Mouse (Mus musculus) frontal cortex, adult (tissue): ENCODE measurements at regions not wholly inside any gene's neighbourhood (a gene's known extent, or its start where the extent isn't known, plus 50 kb on each side); places are given as distances from the start of the nearest gene placed in this dataset.

Experiments used
- ATAC-seq: cut with Nextera tagmentation; 2 replicates; pipeline ENCODE4 v1.9.2; 2017; ENCODE audit warnings: mild to moderate bottlenecking, moderate library complexity, mixed read lengths; ENCODE audit not compliant: low TSS enrichment

DNA sequence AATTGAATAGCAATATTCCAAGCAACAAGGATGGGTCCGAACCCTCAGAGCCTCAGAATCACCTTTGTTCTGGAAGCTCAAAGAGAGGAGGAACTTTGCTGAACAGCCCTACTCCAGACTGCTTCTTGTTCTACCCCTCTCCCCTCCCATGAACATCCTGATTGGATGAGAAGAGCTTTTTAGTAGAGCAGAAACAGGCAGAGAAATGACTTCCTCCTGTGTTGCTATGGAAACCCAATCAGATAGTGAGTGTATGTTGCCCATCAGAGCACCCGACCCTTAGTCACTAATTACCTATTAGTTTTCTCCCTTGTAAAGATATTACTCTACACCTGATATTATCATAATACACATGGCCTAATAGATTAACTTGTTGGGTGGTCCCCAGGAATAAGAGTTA, 469.4 kb upstream of the Rgma start:
- ATAC-seq = no peak

DNA sequence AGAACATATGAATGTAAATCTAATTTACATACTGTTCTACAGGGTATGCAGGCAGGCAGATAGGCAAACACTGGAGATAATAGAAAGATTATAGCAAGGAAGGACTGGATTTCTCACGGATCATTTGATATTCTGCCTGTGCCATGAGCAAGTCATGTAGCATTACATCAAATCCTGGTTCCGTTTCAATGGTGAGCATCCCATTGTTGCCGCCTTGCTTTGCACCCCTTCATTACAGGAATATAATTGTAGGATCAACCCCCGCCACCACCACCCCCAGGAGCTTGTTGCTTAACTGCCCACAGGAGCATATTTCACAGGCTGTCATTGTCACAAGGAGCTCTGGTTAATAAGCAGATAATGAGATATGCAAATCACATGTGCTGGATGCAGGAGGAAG, 468.8 kb upstream of the Rgma start:
- ATAC-seq = no peak

DNA sequence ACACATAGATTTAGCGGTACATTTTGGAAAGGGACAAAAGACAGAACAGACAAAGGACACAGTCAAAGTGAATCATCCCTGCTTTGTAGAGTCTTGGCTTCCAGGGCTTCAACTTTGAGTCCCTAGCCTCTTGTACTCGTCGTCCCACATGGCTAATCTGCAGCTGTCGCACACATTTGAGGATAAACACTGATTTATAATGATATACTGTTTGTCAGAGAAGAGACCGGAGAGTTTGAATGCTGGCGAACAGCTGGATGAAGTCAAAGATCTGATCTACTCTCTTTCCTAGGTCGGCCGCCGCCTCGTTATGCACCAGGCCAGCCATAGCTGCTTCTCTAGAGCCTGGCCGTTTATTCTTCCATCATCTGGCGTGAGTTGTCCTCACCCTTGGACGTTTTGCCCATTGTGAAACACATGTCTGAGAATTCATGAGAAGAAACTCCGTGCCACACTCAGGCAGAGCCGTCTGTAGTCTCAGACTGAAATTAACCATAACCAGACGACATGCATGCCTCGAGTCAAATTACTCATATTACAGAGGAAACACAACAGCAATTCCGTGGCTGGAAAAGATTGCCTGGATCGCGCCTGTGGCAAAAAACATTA, 448.4 kb upstream of the Rgma start:
- ATAC-seq = no peak

DNA sequence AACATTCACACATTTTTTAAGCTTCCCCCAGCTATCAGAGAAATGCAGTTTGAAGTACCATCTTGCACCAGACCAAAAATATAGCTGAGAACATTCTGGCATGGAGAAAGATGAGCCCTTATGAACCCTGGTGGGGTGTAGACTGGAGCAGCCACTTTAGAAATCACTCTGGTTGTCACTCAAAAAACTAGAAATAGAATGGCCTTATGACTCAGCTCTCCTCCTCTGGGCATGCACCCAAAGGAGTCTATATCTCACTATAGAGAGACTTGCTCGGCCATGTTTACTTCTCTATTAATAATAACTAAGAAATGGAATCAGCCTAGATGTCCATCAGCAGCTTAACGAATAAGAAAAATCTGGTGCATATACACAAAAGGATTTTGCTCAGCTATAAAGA, 436.5 kb upstream of the Rgma start:
- no peak for ATAC-seq

DNA sequence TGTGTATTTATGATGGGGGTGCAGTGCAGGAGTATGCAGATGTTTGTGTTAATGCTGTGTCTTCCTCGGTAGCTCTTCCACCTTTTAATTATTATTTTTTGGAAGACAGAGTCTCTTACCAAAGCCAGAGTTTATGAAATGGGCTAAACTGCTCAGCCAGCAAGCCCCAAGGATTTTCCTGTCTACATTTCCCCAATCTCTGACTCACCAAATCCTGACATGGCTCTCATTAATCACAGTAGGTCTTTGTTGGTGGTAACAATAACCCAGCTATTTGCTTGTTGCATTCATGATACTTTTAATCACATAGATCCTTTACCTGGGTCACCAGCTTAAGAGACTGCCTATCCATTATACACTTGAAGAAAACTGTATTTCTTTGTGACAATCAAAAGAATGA, 427.8 kb upstream of the Rgma start:
- ATAC-seq = no peak

DNA sequence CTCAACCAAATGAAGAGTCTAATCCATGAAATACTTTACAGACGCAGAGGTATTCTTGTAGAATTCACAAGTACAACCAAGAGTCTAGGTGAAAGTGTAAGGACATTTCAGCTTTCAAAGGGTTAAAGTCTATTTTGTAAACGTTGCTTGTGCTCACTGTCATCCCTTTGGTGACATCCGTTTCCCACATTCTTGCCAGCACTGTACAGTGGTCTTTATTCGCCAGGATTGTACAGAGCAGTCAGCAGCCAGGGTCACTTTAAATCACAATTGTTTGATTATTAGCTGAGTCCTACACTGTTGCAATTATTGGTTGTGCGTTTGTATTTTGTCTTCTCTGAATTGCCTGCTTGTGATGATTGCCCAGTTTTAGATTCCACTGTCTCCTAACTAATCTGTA, 427.3 kb upstream of the Rgma start:
- no peak for ATAC-seq

DNA sequence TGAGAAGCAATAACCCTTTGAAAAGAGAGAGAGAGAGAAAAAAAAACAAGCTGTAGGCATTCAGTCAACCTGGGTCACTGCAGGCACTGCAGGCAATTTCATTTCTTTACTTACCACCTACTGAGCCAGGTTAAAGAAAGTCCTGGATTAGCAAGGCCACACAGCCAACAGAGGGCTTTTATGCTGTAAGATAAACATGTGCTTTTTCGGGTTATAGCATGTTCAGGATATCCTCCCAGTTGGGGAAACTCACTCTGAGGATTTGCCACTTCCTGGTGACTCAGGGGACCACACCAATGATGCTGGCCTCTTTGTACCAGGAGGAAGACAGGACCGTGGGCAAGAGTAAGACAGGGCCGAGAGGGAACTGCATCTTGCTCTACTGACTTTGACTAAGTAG, 426.6 kb upstream of the Rgma start:
- ATAC-seq = no peak

DNA sequence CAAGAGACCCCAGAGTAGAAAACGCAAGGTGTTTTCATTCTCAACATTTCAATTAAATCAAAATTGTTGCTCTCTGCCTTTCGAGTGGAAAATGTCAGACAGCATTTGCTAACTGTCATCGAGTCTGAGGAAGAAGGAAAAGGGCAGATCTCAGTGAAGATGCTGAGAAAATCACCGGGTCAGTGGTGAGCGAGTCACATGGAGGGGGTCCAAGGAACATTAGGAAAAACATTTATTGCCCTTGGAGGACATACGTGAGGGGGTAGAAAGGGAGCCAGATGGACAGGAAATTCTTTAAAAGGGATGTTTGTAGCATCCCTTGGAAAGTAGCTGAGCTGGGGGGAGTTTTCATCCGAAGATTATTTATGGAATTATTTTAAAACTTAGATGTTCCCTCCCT, 425.4 kb upstream of the Rgma start:
- ATAC-seq = no peak

DNA sequence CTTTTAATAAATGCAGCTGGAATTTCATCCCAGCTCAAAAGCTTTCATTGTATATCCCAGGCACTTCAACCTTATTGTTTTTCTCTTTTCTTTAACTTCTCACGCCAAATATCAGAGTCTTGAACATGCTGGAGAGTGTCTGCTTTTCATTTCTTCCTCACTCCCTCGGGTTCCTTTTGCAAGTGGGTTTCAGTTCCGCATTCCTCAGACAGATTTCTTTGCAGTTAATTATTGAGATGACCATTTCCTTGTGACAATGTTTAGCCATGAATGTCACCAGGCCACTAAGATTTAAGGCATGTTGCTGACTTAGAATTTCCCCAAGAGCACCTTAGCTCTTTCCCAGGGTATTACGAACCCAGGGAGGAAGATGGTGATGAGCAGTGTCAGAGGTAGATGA, 417.6 kb upstream of the Rgma start:
- no peak for ATAC-seq

DNA sequence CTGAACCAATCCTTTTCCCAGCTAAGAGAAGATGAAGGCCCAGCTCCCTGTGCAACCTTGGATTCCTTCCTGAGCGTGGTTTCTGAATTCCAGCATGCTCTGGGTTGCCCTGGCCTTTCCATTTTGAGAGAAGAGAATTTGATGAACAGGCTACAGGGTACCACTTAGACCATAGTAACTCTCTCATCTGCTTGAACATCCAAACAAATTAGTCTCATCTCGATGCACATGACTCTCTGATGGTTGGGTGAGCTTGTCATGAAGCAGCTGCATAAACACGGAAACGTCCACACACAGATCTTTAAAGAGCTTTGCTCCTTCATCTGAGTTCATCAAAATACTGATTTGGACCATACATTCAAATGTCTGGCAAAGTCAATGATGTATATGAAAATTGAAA, 414.0 kb upstream of the Rgma start:
- ATAC-seq = no peak

DNA sequence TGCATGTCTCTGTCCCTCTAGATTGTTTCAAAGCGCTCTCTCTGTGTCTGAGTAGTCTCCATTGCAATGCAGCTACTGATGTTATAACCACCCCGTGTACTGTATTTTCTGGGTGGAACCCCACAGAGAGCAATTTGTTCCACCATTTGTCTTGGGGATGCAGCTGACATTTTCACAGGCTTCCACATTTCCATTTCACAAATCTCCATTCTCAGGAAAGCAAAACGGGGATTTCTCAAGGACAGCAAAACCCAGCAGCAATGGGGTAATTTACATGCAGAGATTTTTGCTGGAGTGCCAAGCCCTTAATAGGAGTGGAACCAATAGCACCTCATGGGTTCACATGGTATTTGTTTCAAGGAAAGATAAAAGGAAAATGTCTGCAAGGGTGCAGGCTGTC, 412.5 kb upstream of the Rgma start:
- ATAC-seq = no peak

DNA sequence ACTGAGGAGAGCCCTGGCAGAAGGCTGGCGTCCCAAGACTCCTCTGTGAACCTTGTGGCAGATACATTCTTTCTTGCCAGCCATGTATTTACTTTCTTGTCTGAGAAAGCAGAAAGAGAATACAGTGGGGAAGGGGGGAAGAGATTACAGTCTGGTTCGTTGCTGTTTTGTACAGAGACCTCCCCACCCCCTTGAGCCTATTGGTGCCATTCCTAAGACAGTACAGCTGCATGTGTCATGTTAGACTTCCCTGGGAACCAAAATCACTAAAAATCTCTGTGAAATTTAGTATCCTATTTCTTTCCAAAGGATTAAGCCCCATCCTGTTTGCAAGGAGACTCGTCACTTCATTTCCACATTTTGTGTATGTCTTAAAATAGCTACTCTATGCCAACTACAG, 411.4 kb upstream of the Rgma start:
- no peak for ATAC-seq

DNA sequence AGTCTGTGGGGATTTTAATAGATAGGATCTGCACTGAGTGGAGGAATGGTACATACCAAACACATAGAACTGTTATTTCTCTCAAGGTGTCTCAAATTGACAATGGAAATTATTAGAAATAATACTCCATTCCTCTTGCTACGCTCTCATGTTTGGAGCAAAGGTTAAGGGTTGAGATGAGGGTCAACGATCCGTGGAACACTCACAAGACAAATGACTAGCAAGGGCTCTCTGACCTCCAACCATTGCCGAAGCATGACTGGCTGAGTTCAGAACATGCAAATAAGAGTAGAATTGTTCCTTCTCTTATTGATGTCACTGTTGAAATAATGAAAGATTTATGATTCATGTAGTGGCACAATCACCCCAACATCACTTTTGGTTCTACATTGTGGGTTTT, 407.1 kb upstream of the Rgma start:
- ATAC-seq = no peak

DNA sequence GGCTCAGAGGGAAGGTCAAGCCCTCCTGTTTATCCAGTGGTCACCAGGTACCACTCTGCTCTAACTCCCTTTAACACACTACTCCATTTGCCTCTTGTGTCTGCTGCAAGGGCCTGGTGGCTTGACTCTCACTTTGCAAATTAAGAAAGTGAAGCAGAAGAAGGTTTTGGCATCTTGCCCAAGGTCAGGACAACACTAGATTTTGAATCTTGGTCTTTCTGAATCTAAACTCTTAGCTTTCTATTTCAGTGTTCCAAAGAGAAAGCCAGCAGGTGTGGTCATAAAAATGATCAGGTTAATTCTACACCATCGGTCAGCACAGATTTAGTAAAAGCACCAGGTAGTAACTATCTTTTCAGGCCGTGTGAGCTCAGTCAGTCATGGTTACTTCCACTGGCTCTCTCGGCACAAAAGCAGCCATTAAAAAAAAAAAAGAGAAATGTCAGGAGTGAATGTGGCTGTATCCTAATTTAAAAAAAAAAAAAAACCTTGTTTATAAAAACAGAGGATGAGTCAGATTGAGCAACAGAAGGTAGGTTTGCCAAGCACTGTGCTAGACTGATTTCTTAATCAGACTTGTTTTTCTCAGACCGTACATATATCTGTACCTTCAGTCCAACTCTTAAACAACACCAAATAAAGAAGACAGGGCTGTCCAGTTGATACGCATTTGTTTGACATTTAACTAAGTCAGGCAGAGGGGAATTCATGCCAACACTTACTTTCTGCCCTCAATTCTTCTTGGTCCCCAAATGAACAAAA, 403.6 kb upstream of the Rgma start:
- no peak for ATAC-seq

DNA sequence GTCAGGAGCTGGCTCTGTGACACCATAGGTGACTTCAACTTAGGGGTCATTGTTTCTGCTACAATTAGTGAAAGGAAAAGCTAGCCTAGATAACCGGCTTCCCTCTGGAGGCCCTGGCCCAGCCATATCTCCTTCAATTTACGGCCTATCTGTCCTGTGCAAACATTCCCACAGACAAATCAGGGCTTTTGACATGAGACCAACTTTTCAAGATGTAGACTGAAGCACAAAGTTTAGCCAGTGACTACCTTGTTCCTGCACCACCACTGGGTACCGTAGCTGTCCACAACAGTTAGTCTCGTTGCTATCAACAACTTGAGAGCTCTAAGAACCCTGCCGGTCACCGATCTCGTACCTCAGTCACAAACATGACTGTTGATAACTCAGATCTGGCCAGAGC, 402.9 kb upstream of the Rgma start:
- ATAC-seq = no peak

DNA sequence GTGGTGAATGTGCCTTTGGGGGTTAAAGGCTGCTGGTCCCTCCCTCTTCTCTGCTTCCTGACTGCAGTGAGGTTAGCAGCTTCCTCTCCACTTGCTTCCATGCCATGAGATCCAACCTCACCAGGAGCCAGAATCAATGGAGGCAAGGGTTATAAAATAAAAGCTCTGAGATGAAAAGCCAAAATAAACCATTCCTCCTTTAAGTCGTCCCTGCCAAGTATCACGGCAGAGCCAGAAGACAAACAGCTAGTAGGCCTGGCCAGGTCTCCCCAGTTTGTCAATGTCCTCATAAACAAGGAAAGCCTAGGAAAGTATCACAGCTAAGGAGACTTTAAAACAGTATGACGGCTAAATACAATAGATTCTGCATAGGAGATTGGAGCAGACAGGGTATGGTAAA, 401.5 kb upstream of the Rgma start:
- no peak for ATAC-seq

DNA sequence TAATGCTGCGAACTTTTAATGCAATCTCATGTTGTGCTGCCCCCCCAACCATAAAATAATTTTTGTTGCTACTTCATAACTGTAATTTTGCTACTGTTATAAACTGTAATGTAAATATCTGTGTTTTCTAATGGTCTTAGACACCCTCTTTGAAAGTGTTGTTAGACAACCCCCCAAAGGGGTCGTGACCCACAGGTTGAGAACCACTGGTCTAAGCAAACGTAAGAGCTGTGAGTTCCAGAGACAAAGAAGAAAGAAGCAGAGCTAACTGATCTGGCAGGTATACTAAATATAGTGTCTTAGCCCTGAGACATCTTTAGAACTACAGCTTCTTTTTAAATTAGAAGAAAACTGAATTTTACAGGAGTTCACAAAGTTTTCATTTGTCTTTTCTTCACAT, 400.9 kb upstream of the Rgma start:
- no peak for ATAC-seq

DNA sequence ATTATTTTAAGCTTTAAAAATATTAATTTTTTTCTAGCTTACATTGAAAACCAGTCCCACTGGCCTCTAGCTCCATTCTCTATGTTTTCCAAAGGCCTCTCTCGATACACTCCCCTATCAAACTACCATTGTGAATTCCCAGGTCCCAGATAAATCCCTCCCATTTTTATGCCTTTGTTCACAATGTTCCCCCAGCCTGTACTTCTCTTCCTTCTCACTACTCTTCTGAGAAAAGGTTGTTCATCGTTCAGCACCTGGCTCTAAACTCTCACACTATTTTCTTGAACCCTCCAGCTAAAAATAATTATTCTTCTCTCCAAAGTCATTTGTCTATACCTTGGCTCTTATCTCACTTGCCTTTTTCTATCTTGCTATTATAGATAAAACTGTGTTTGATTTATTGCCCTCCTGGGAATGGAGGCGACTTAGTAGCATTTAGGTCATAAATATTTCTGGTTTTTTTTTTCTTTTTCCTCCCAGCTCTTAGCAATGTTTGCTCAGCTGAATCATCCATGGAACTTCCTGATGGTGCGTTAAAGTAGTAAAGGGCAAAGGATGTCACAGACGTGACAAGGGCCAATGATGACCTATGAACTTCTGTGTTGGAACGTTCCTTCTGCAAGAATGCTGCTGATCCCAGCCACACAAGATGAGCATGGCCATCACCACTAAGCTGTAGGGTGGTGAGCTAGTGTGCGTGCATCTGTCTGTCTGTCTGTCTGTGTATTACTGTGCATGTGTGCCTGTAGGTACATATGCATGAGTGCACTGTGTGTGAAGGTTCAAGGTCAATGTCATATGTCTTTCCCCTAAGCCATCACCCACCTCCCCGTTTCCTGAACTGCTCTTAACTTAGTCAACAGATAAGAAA, 384.5 kb upstream of the Rgma start:
- no peak for ATAC-seq

DNA sequence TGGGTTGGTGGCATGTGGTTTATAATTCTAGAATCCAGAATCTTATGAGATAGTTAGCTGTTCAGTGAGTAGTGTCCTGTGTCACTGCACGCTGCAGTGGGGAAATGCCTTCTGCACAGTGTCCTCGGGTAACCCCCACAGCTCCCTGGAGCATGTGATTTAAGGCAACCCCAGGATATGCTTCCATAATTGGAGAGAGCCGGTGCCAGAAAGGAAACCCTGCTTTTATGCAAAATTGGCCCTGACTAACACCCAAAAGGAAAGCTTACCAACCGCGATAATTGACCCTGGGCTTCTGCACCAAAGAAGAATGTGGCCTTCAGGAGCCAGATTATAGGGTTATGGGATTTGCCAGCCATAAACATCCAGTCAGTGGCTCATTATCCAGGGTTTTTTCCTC, 376.9 kb upstream of the Rgma start:
- ATAC-seq = peak; percentile 50

DNA sequence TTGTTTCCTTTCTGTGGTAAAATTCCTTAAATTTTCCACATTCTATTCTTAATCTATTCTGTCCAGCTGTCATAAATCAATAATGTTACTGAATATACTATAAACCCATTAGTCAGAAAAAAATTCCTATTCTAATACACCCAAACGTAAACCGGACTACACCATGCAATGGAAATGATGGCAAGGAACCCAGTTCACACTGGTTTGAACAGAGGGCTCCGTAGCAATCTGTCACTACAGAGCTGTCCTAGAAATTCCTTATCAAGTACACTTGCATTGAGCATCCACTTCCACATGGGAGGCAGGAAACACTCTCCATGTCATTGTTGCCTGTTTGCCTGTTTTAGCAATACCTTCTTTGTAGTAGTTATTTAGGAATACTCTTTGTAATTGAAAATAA, 356.2 kb upstream of the Rgma start:
- no peak for ATAC-seq

DNA sequence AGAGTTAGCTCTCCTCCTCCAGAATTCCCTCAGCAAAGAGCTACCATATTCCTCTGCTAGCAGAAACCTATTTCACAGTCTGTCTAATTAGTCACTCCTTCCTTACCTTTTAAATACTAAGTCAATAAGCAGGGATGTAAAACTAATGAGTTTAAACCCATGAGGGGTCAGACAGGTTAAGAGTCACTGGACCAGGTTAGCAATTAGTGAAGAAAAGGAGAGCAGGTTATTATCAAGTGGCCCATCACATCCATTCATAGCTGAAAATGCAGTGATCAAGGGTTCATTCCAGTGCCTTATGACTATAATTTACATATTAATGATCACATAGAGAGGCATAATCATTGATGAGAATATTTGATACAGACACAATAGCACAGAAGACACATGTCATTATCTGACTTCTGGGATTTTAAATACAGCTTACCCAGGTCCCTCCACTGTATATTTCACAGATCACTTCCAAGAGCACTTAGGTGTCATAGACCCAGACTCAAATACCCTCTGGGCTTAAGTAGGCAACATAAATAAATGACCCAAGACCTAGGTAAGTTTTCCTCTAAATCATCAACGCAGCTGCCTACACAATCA, 355.4 kb upstream of the Rgma start:
- ATAC-seq = no peak

DNA sequence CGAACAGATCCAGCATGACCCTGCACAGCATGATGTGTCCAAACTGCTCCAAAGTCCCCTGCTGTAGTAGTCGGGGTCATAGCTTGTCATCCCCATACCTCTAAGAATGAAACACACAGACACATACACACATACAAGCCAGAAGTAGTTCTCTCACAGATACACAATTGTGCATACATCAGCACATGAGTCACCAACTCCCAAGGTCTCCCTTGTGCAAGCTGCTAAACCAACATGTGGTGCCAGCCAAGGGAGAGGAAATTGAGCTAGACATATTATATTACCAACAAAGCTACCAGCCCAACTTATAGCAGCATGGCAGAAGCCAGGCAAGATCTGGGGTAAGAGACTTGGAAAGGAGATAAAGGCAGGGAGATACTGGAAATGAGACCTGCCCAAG, 353.5 kb upstream of the Rgma start:
- no peak for ATAC-seq

DNA sequence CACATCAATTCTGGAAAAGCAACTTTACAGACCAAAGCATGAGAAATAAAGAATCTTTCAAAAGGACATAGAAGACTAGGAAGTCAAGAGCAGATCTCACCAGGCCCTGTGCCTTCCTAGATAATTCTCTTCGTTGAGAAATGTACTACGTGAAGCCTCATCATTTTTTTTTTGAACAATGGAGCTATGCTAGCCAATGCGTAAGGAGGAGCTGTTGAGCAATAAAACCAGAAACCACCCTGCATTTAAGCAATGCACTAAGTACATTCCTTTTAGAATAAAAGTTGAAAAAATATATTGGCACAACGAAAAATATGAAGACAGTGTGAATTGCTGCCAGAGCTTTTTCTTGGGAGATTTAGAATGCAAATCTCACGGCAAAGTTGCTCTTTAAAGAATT, 349.7 kb upstream of the Rgma start:
- 0 out of 2 replicates have a peak, but pooled peaks have one; percentile 62 for ATAC-seq
